Mouse (Mus musculus) G1E (cell line): ENCODE measurements around the gene Rab3d. TPM values are rescaled to one million over a fixed set of nuclear protein-coding genes. Genes with fewer than 3 reads are reported as not detected.
"Not testable (repeated sequence)": the region's sequence is repeated elsewhere in the genome, so short reads cannot be mapped to it uniquely, and the experiment has no call there.

Experiments used
- ATAC-seq: 2 replicates; pipeline ENCODE4 v1.8.0; 2016; ENCODE audit warnings: mild to moderate bottlenecking; ENCODE audit not compliant: insufficient number of reproducible peaks, poor library complexity, low FRiP score, severe bottlenecking; ENCODE audit errors: extremely low read depth
- DNase-seq: peaks from one replicate; pipeline ENCODE4 v3.0.0; 2012; ENCODE audit warnings: low spot score
- H3K27me3 ChIP-seq: 2 replicates; pipeline ENCODE4 v1.6.1; 2012; ENCODE audit warnings: mild to moderate bottlenecking, low read length, inconsistent platforms; ENCODE audit not compliant: insufficient read depth
- H3K36me3 ChIP-seq: replicated peaks from 2 replicates; pipeline ENCODE3; 2012; ENCODE audit warnings: mild to moderate bottlenecking, inconsistent platforms
- H3K4me1 ChIP-seq: 2 replicates; pipeline ENCODE4 v1.6.1; 2012; ENCODE audit warnings: low read depth, low read length, inconsistent platforms, mixed read lengths; ENCODE audit not compliant: insufficient read depth
- H3K4me3 ChIP-seq: 2 replicates; pipeline ENCODE4 v1.5.1; 2012; ENCODE audit warnings: low read depth, mild to moderate bottlenecking, inconsistent platforms, low read length, moderate library complexity, mixed read lengths
- H3K9me3 ChIP-seq: replicated peaks from 2 replicates; pipeline ENCODE4 v1.6.1; 2012; ENCODE audit warnings: inconsistent platforms
- CTCF ChIP-seq: IDR thresholded peaks from 2 replicates; pipeline ENCODE4 v1.5.1; 2012; ENCODE audit warnings: low read depth, low read length, inconsistent platforms, mixed read lengths
- GATA1 ChIP-seq: IDR thresholded peaks from 2 replicates; pipeline ENCODE4 v1.6.1; 2012; ENCODE audit warnings: borderline replicate concordance, low read length, inconsistent platforms, mixed read lengths
- GATA2 ChIP-seq: IDR thresholded peaks from 2 replicates; pipeline ENCODE4 v1.6.1; 2012; ENCODE audit warnings: low read depth, low read length, inconsistent platforms, borderline replicate concordance
- POLR2AphosphoS5 ChIP-seq: IDR thresholded peaks from 2 replicates; pipeline ENCODE4 v1.6.1; 2012; ENCODE audit warnings: low read depth, low read length, inconsistent platforms; ENCODE audit not compliant: insufficient replicate concordance
- TAL1 ChIP-seq: conservative IDR thresholded peaks from 2 replicates; pipeline ENCODE4 v1.6.1; 2012; ENCODE audit warnings: low read depth, low read length, inconsistent platforms, mixed read lengths
- polyA plus RNA-seq: library from polyadenylated mRNA; stranded (reverse); fragments of >175 nt; gene quantifications from 2 replicates; pipeline ENCODE4 v1.2.3, GENCODE M21; 2012
- total RNA-seq, 2 experiments: library from RNA; stranded (forward) in 1 of 2; stranded (reverse) in 1 of 2; fragments of 200-1000 nt in 1 of 2; fragments of >200 nt in 1 of 2; fragmentation: Nextera tagmentation in 1 of 2; gene quantifications; 2 replicates each; pipeline ENCODE4 v1.2.3; 2014 to 2017

The Rab3d gene
- total and polyA plus RNA-seq, 3 experiments, result 3.7 to 8.5 (median 7.0) TPM

DNA sequence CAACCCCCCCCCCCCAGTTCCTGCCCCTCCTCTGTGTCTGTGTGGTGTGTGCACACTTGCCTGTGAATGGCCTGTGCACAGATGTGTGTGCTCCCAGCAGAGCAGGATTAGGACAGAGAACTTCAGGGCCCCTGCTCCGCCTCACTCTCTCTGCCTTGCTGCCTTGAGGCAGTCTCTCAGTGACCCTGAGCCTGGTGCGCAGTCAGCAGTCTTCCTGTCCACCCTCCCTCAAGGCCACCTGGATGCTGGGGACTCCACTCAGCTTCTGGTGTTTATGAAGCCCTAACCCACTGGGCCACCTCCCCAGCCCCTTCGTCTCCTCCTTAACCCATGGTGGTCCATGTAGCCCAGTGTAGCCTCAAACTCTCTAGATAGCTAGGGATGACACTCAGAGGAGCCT, 50.3 kb downstream of the Rab3d start:
- Histone ChIP-seq H3K4me3 (no peak overlapping the region), H3K4me1 (peaks cover 3% of the 10 kb centered on the region; the same call in 1 of the 2 replicates)
- ATAC-seq, result no peak

GRCm38 (mm10) chr9:21866641-21867040, 51.4 kb downstream of the Rab3d start:
- peaks cover 3% of the 10 kb centered on the region; the same call in 1 of the 2 replicates for H3K4me1 ChIP-seq
- TF ChIP-seq GATA2, result no peak
- no peak for TF ChIP-seq CTCF
- TF ChIP-seq GATA1, result no peak
- TF ChIP-seq POLR2AphosphoS5, result no peak
- no peak for TF ChIP-seq TAL1

More for the DNA sequence above, 50.3 kb downstream of the Rab3d start:
- H3K27me3 ChIP-seq, result peaks cover 27% of the 10 kb centered on the region
- TF ChIP-seq TAL1, result no peak
- no peak for TF ChIP-seq GATA1
- no peak for TF ChIP-seq CTCF
- H3K9me3 ChIP-seq, result no peaks in the 10 kb centered on the region
- H3K36me3 ChIP-seq, result no peaks in the 10 kb centered on the region
- DNase-seq, result no peak

DNA sequence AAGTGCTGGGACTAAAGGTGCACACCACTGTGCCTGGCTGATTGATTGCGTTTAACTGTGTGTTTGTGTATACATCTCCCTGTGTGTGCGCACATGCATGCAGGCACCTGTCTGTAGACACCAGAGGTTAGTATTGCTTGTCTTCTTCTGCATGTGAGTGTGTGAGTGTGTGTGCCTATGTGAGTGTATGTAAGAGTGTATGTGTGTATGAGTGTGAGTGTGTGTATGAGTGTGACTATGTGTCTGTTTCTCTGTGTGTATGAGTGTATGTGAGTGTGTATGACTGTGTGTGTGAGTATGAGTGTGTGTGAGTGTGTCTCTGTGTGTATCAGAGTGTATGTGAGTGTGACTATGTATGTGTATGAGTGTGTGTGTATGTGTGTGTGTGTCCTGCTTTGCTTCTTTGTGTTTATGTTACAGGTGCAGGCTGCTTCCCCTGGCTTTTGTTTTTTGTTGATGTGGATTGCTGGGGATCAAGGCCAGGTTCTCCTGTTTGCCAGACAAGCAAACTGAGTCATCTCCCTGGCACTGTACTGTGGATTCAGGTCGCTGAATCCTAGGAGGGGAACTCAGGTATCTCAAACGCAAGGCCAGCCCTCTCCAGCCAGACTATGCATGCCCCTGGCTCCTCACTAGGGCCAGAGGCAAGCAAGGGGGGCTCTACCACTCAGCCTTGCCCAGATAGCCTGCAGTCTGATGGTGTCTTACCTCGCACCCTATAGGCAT, 52.2 kb downstream of the Rab3d start:
- ATAC-seq (no peak), DNase-seq (no peak)
- Histone ChIP-seq H3K4me3 (no peak overlapping the region), H3K4me1 (peaks cover 2% of the 10 kb centered on the region; the same call in 1 of the 2 replicates), H3K9me3 (0 out of 2 replicates have a peak, but pooled peaks cover 2% of the 10 kb centered on the region), H3K27me3 (peaks cover 16% of the 10 kb centered on the region), H3K36me3 (no peaks in the 10 kb centered on the region)
- TF ChIP-seq GATA1 (no peak), TAL1 (no peak), CTCF (no peak), POLR2AphosphoS5 (no peak), GATA2 (no peak)

More at GRCm38 (mm10) chr9:21866641-21867040, 51.4 kb downstream of the Rab3d start:
- DNase-seq, result no peak
- ATAC-seq, result no peak
- 0 out of 2 replicates have a peak, but pooled peaks cover 2% of the 10 kb centered on the region for H3K9me3 ChIP-seq
- no peaks in the 10 kb centered on the region for H3K36me3 ChIP-seq
- H3K4me3 ChIP-seq, result no peak overlapping the region
- H3K27me3 ChIP-seq, result peaks cover 17% of the 10 kb centered on the region

- ATAC-seq (no peak), DNase-seq (no peak)
- 0 out of 2 replicates have a peak, but pooled peaks cover 2% of the 10 kb centered on the region for H3K9me3 ChIP-seq
- H3K36me3 ChIP-seq, result no peaks in the 10 kb centered on the region
- TF ChIP-seq TAL1, result no peak
- TF ChIP-seq POLR2AphosphoS5, result no peak
- TF ChIP-seq GATA2, result no peak
- no peak for TF ChIP-seq CTCF
- no peak for TF ChIP-seq GATA1
- H3K4me3 ChIP-seq, result no peak overlapping the region
- peaks cover 17% of the 10 kb centered on the region for H3K27me3 ChIP-seq
- no peaks in the 10 kb centered on the region for H3K4me1 ChIP-seq
These were observed 55.8 kb downstream of the Rab3d start for GRCm38 (mm10) chr9:21862181-21862580.

GRCm38 (mm10) chr9:21860349-21860748, 57.6 kb downstream of the Rab3d start:
- not testable (repeated sequence) for ATAC-seq, H3K4me1 ChIP-seq, H3K4me3 ChIP-seq, H3K36me3 ChIP-seq, H3K9me3 ChIP-seq, DNase-seq
- H3K27me3 ChIP-seq, result peaks cover 23% of the 10 kb centered on the region

DNA sequence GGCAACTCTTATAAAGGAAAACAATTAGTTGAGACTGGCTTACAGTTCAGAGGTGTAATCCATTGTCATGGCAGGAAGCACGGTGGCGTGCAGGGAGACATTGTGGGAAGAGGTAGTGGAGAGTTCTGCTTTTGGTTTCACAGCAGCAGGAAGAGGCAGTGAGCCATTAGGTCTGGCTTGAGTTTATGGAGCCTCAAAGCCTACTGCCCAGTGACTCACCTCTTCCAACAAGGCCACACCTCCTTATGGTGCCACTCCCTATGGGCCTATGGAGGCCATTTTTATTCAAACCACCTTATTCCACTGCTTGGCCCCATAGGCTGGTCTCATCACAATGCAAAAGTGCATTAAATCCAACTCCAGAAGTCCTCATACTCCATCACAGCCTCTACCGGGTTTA, 58.4 kb downstream of the Rab3d start:
- DNase-seq (no peak), ATAC-seq (no peak)
- peaks cover 25% of the 10 kb centered on the region for H3K27me3 ChIP-seq
- H3K9me3 ChIP-seq, result 0 out of 2 replicates have a peak, but pooled peaks cover 2% of the 10 kb centered on the region
- TF ChIP-seq GATA2 (no peak), CTCF (no peak), POLR2AphosphoS5 (no peak), TAL1 (no peak), GATA1 (no peak)
- H3K36me3 ChIP-seq, result no peaks in the 10 kb centered on the region
- H3K4me3 ChIP-seq, result no peak overlapping the region
- H3K4me1 ChIP-seq, result no peaks in the 10 kb centered on the region

- peaks cover under 1% of the 10 kb centered on the region; the same call in 1 of the 2 replicates for H3K4me1 ChIP-seq
- H3K4me3 ChIP-seq, result no peak overlapping the region
- 0 out of 2 replicates have a peak, but pooled peaks cover 2% of the 10 kb centered on the region for H3K9me3 ChIP-seq
- DNase-seq (no peak), ATAC-seq (no peak)
- no peaks in the 10 kb centered on the region for H3K36me3 ChIP-seq
- peaks cover 33% of the 10 kb centered on the region for H3K27me3 ChIP-seq
- TF ChIP-seq GATA2 (no peak), CTCF (no peak), TAL1 (no peak), POLR2AphosphoS5 (no peak), GATA1 (no peak)
These were observed 59.9 kb downstream of the Rab3d start for GRCm38 (mm10) chr9:21858084-21858483.
